Mouse (Mus musculus) brain, embryonic 14.5 days (tissue): ENCODE measurements around the gene Plekha5. TPM values are rescaled to one million over a fixed set of nuclear protein-coding genes. Genes with fewer than 3 reads are reported as not detected.

Experiments
- DNase-seq: peaks from one replicate; pipeline ENCODE4 v3.0.0-alpha.2; 2011; ENCODE audit warnings: low read depth
- CTCF ChIP-seq: fragments of 200-500 bp; IDR thresholded peaks from 2 replicates; pipeline ENCODE4 v1.5.1; 2012; ENCODE audit warnings: inconsistent platforms, mild to moderate bottlenecking, moderate library complexity, borderline replicate concordance; ENCODE audit not compliant: insufficient read depth, insufficient read length; ENCODE audit errors: extremely low read depth
- POLR2A ChIP-seq: fragments of 200-500 bp; IDR thresholded peaks from 2 replicates; pipeline ENCODE4 v1.6.1; 2012; ENCODE audit warnings: mild to moderate bottlenecking, inconsistent platforms, borderline replicate concordance; ENCODE audit not compliant: poor library complexity, insufficient read depth, insufficient read length, severe bottlenecking; ENCODE audit errors: extremely low read depth
- polyA plus RNA-seq: library from polyadenylated mRNA; depleted of rRNA; stranded (reverse); fragments of >200 nt; gene quantifications from 2 replicates; pipeline ENCODE4 v1.2.3, GENCODE M21; 2012; rRNA removed

Gene Plekha5
- 91.1 and 103 TPM in 2 replicates for polyA plus RNA-seq

- peak; percentile 59; the same call in 1 of the 2 replicates for TF ChIP-seq POLR2A
- no peak for TF ChIP-seq CTCF
- peak; percentile 85 for DNase-seq
Observed at GRCm38 (mm10) chr6:140423846-140424200, at the start of gene Plekha5. TSS of gene Plekha5 (plus strand) at chr6:140424054.

DNA sequence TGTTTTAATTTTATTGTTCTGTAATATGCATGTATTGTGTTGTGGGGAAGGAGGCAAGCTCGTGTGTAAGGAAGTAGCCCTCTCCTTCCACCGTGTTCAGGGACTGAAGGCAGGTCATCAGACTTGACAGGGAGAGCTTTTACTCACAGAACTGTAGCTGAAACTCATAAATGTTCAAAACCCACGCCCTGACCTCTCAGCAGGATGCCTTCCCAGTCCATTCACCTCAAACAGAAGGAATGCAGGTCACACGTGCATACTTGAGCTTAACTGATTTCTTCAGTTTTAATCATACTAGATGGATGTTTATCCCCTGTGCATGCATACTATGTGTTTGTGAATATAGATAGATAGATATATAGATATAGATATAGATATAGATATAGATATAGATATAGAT is 48.2 kb upstream of the Plekha5 start:
- no peak for DNase-seq
- TF ChIP-seq CTCF (no peak), POLR2A (no peak)

DNA sequence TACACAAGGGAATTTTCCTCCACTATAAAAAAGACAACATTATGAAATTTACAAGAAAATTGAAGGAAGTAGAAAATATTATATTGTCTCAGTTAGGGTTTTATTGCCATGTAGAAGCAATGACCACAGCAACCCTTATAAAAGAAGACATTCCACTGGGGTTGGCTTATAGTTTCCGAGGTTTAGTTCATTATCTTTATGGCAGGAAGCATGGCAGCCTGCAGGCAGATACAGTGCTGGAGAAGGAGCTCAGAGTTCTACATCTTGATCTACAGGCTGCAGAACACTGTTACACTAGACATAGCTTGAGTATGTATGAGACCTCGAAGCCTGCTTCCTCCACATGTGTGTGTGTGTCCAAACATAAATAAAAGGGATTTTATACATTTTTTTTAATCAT is 43.3 kb upstream of the Plekha5 start:
- TF ChIP-seq CTCF (no peak), POLR2A (no peak)

GRCm38 (mm10) chr6:140381162-140381561 is 42.7 kb upstream of the Plekha5 start:
- DNase-seq, result no peak
- no peak for TF ChIP-seq CTCF
- no peak for TF ChIP-seq POLR2A

More for the DNA sequence above, 43.3 kb upstream of the Plekha5 start:
- no peak for DNase-seq

DNA sequence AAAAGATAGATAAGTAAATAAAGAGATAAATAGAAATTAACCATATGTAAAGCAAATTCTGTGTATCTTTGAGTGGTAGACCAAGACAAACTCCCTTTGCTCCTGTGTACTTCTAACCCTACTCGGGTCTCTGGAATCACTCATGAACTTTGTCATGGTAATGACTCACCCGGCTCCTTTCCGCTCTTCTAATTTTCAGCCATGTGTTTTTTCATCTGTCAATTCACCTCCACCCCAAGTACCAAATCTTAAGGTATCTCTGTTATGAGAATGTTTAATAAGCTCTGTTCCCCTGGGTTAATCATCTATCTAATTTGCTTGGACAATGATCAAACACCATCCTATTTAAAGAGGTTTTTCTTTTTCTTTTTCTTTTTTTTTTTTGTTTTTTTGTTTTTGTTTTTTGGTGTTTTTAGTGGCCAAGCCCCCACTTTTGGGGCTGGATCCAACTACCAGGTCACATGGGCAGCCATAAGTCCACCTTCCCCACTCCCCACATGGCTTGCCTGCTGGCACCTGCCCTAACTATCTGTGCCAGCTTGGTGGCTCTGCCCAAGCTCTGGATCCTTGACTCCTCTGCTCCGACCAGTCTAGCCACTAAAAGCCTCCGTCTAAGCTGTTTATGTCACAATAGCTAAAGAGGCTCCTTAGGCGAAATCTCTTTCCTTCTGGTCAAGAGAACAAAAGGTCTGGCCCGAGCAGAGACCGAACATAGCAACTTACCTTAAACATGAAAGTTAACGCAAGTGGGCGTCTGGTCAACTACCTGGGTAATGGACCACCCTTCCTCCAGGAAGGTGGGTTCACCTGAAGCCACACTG is 40.1 kb upstream of the Plekha5 start:
- TF ChIP-seq POLR2A (no peak), CTCF (no peak)
- DNase-seq, result no peak

- TF ChIP-seq CTCF (no peak), POLR2A (no peak)
- DNase-seq, result no peak
Observed at GRCm38 (mm10) chr6:140396687-140397086, 27.2 kb upstream of the Plekha5 start.

DNA sequence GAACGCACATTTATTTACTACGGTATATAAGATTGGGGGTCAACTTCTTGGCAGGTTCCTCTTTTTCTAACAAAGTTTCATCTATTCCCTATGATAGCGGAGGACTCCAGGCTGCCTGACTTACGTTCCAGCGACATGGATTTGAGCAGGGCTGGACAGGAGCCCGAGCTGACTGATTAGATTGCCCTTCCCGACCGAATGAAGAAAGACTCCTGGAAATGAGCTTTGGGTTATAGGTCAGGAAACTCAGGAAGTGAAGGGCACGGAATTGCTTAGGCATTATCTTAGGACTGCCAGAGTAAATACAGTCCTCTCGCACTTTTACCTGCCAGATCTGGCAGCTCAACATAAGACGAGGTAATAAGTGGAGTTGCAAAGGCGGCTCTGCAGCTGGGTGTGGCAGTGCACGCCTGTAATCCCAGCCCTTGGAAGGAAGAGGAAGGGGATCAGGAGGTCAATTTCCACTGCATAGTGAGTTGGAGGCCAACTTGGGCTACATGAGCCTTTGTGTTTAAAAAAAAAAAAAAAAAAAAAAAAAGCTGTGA is 21.0 kb upstream of the Plekha5 start:
- no peak for TF ChIP-seq POLR2A
- TF ChIP-seq CTCF, result no peak
- DNase-seq, result no peak

- no peak for DNase-seq
- no peak for TF ChIP-seq POLR2A
- no peak for TF ChIP-seq CTCF
Observed at GRCm38 (mm10) chr6:140411996-140412395, 11.9 kb upstream of the Plekha5 start.

DNA sequence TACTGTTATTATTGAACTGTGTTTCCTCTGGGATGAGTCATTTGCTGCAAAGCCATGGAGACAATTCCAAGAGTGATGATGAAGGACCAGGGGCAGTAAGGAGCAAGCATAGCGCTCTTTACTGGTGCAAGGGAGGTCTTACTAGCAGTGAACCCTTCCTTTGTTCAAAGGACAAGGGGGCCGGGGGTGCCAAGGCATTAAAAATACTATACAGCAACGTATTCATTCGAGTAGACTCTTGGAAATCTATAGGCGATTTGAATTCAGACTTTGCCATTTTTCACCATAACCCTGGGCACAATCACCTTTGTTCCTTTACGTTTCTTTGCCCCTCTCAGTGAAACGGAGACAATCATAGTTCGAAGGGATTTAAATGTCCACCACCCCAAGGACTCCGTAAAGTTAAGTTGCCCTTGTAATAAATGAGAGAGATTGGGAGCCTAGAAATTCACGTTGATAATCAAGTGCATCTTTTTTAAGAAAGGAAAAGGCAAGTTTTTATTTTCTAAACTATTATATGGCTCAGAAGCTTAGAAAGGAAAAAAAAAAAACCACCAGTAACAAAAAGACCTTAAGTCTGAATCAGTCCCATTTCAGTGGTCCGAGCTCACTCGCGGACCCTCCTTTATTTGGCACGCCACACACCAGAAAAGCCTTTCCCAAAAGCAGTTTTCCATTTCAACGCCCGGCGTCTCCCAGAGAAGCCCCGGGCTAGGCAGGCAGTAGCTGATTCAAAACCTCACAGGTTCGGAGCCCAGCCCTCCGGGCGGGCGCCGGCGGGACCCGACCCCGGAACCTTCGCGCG is 611 bp upstream of the Plekha5 start:
- no peak for TF ChIP-seq CTCF
- TF ChIP-seq POLR2A, result no peak
- peak; percentile 35 for DNase-seq

- peak; percentile 68 for DNase-seq
- TF ChIP-seq CTCF, result no peak
- TF ChIP-seq POLR2A, result no peak
Observed at GRCm38 (mm10) chr6:140424201-140424990, 542 bp downstream of the Plekha5 start.
